15 mouse cellular contexts compared by ENCODE assay signal in genomic region chr9:92386871-92387270, GRCm38 (mm10).
DNase-seq lines count a peak whose midpoint lies in the region.
"Had no signal": no experiment of that assay in that cellular context is flagged by ENCODE, and none has a peak within 500 bp of the region (broad histone marks: within the 10 kb centered on the region; RNA-seq: fewer than 3 reads in every experiment).

No protein-coding gene starts in this region.

- DNase-seq in 3134 (ENCODE audit: extremely low read depth, insufficient read length, low spot score) (peak; percentile 26), 3T3-L1 (ENCODE audit: low read depth, low spot score) (peak; percentile 84), 416B (ENCODE audit: low read depth) (peak; percentile 69), adipocyte (ENCODE audit: low spot score) (no peak)
- no peak for DNase-seq in kidney, adult 9 months
- DNase-seq in embryo, embryonic 10 days (ENCODE audit: low spot score) = no peak
- DNase-seq: adrenal gland, postnatal 25 days; B cell, adult 2 months; cerebellum, adult 11 months; cerebellum, adult 11-12 months; cerebellum, adult 18-20 months; cerebellum, adult 2 months; cerebellum, adult 8-10 months; cerebellum, adult 9-10 months; cerebellum, adult 9-11 months had no signal

Comparison
In these comparisons a context has a peak if more than half of its experiments do, and no peak if none do; other contexts are left out.
1. DNase-seq: peak in 3134 (single experiment), 3T3-L1 (single experiment) and 416B (single experiment); none in kidney, adult 9 months (single experiment), adipocyte (single experiment) and embryo, embryonic 10 days (single experiment).